In genomic region chr7:66076411-66076810, GRCm38 (mm10) we compare ENCODE assay signal across 21 mouse cellular contexts. TPM values are rescaled to one million over a fixed set of nuclear protein-coding genes. Genes with fewer than 3 reads are reported as not detected.
DNase-seq lines count a peak whose midpoint lies in the region; ATAC-seq and TF ChIP-seq lines count a peak whose summit lies in the region.
"Had no signal": no experiment of that assay in that cellular context is flagged by ENCODE, and none has a peak within 500 bp of the region (broad histone marks: within the 10 kb centered on the region; RNA-seq: fewer than 3 reads in every experiment).

No protein-coding gene starts in this region.

- H3K9ac ChIP-seq in hindbrain, embryonic 14.5 days: no peak overlapping the region
- no peak overlapping the region for H3K9ac ChIP-seq in hindbrain, embryonic 13.5 days
- no peak overlapping the region for H3K9ac ChIP-seq in lung, embryonic 14.5 days
- H3K9ac ChIP-seq: heart, embryonic 12.5 days; hindbrain, embryonic 12.5 days; stomach, embryonic 15.5 days had no signal

- H3K4me1 ChIP-seq in hindbrain, embryonic 14.5 days (replicated peaks; ENCODE audit: control insufficient read depth, insufficient read depth, low read length): peaks cover 18% of the 10 kb centered on the region
- H3K4me1 ChIP-seq in hindbrain, embryonic 13.5 days (replicated peaks): peaks cover 22% of the 10 kb centered on the region
- H3K4me1 ChIP-seq in lung, embryonic 14.5 days (ENCODE audit: insufficient read depth): peaks cover 8% of the 10 kb centered on the region; the same call in 1 of the 2 replicates
- H3K4me1 ChIP-seq in lung, adult 2 months (ENCODE audit: control insufficient read depth, insufficient read depth, low read length): peaks cover 4% of the 10 kb centered on the region; the same call in 1 of the 2 replicates

- no peak for TF ChIP-seq CTCF in lung, embryonic 14.5 days (IDR thresholded peaks at IDR 0.05; ENCODE audit: low read depth)
- no peak for TF ChIP-seq CTCF in lung, adult 2 months (IDR thresholded peaks at IDR 0.05; ENCODE audit: insufficient read depth, low read length)
- TF ChIP-seq CTCF in brain, embryonic 14.5 days (IDR thresholded peaks at IDR 0.05; ENCODE audit: borderline replicate concordance, extremely low read depth, insufficient read depth, insufficient read length): no peak

- intact Hi-C loops in heart, postnatal 36 days (cut with DNase I): loop anchor here (10.0 kb wide), 1 partner anchor 1682 kb away; the partner anchor contains the start of genes Mcee and Mphosph10

- ATAC-seq in hindbrain, embryonic 14.5 days (ENCODE audit: low FRiP score): no peak
- no peak for ATAC-seq in hindbrain, embryonic 13.5 days (ENCODE audit: low FRiP score)
- no peak for ATAC-seq in lung, embryonic 14.5 days (ENCODE audit: insufficient read depth)
- ATAC-seq: CD4-positive, CD25-positive, alpha-beta regulatory T cell, adult 4 months; Patski had no signal

- no peak overlapping the region for H3K4me3 ChIP-seq in hindbrain, embryonic 14.5 days (replicated peaks; ENCODE audit: low read length)
- H3K4me3 ChIP-seq in hindbrain, embryonic 13.5 days: no peak overlapping the region
- no peak overlapping the region for H3K4me3 ChIP-seq in lung, embryonic 14.5 days (ENCODE audit: low read depth, low read length)
- H3K4me3 ChIP-seq in lung, adult 2 months (replicated peaks; ENCODE audit: extremely low read depth, low read depth, low read length): no peak overlapping the region
- H3K4me3 ChIP-seq: embryonic facial prominence, embryonic 10.5 days; heart, embryonic 12.5 days; hindbrain, embryonic 12.5 days; stomach, embryonic 15.5 days had no signal

- H3K36me3 ChIP-seq in hindbrain, embryonic 14.5 days (replicated peaks; ENCODE audit: control insufficient read depth, insufficient read depth): peaks cover 60% of the 10 kb centered on the region
- H3K36me3 ChIP-seq in hindbrain, embryonic 13.5 days: peaks cover 56% of the 10 kb centered on the region
- H3K36me3 ChIP-seq in lung, embryonic 14.5 days (ENCODE audit: insufficient read depth): peaks cover 62% of the 10 kb centered on the region

- 70% methylated on average over 2 of the region's 2 CpGs for WGBS in hindbrain, embryonic 14.5 days
- WGBS in hindbrain, embryonic 13.5 days: 74% methylated on average over 2 of the region's 2 CpGs
- 79% methylated on average over 2 of the region's 2 CpGs for WGBS in lung, embryonic 14.5 days
- WGBS in lung, adult 2 months: 45% methylated on average over 2 of the region's 2 CpGs

- no peak overlapping the region for H3K4me2 ChIP-seq in hindbrain, embryonic 14.5 days (replicated peaks)
- H3K4me2 ChIP-seq in hindbrain, embryonic 13.5 days: no peak overlapping the region
- no peak overlapping the region for H3K4me2 ChIP-seq in lung, embryonic 14.5 days
- H3K4me2 ChIP-seq: heart, embryonic 12.5 days; hindbrain, embryonic 12.5 days; stomach, embryonic 15.5 days had no signal

- DNase-seq in hindbrain, embryonic 14.5 days (ENCODE audit: low spot score): peak; percentile 36
- DNase-seq in lung, embryonic 14.5 days: peak; percentile 76
- DNase-seq in lung, adult 2 months: no peak
- DNase-seq in brain, embryonic 14.5 days (ENCODE audit: low read depth): peak; percentile 73
- peak; percentile 37 for DNase-seq in layer of hippocampus, adult 9-10 months (ENCODE audit: low spot score)
- no peak for DNase-seq in adrenal gland, adult 18-20 months (ENCODE audit: low spot score in 2 of 2)
- DNase-seq in heart, postnatal 36 days: no peak
- DNase-seq: adrenal gland, adult 2 months; gastrocnemius, postnatal 14 days; kidney, postnatal 14 days; thymus, postnatal 36 days had no signal

- H3K27ac ChIP-seq in hindbrain, embryonic 14.5 days: no peak overlapping the region
- H3K27ac ChIP-seq in hindbrain, embryonic 13.5 days: no peak overlapping the region
- no peak overlapping the region for H3K27ac ChIP-seq in lung, embryonic 14.5 days (ENCODE audit: low read depth)
- H3K27ac ChIP-seq: embryonic facial prominence, embryonic 10.5 days; hindbrain, embryonic 12.5 days; macrophage; stomach, embryonic 15.5 days had no signal

- no peak for TF ChIP-seq POLR2A in lung, adult 2 months (IDR thresholded peaks at IDR 0.05; ENCODE audit: borderline replicate concordance, extremely low read depth, low read depth, low read length)
- no peak for TF ChIP-seq POLR2A in brain, embryonic 14.5 days (IDR thresholded peaks at IDR 0.05; ENCODE audit: borderline replicate concordance, extremely low read depth, insufficient read depth, insufficient read length, poor library complexity, severe bottlenecking)

- H3K9me3 ChIP-seq in hindbrain, embryonic 14.5 days (ENCODE audit: control insufficient read depth, low read length): no peaks in the 10 kb centered on the region
- H3K9me3 ChIP-seq in hindbrain, embryonic 13.5 days: no peaks in the 10 kb centered on the region
- no peaks in the 10 kb centered on the region for H3K9me3 ChIP-seq in lung, embryonic 14.5 days (ENCODE audit: low read depth, low read length)
- H3K9me3 ChIP-seq: embryonic facial prominence, embryonic 10.5 days; heart, embryonic 12.5 days; hindbrain, embryonic 12.5 days; stomach, embryonic 15.5 days had no signal

- H3K27me3 ChIP-seq in hindbrain, embryonic 14.5 days (ENCODE audit: control insufficient read depth, insufficient read depth, low read length): no peaks in the 10 kb centered on the region
- no peaks in the 10 kb centered on the region for H3K27me3 ChIP-seq in hindbrain, embryonic 13.5 days
- no peaks in the 10 kb centered on the region for H3K27me3 ChIP-seq in lung, embryonic 14.5 days (ENCODE audit: insufficient read depth, low read length)
- H3K27me3 ChIP-seq: heart, embryonic 12.5 days; hindbrain, embryonic 12.5 days; Patski; stomach, embryonic 15.5 days had no signal

RNA-seq across cellular contexts. Expression of gene Selenos, which starts 3.0 kb away (rescaled TPM):
- 80.3 and 88.0 TPM in 2 replicates for polyA plus RNA-seq in hindbrain, embryonic 14.5 days (2014; fragmentation: Nextera tagmentation; extraction: Ambion mirVana)
- polyA plus RNA-seq in hindbrain, embryonic 13.5 days (2015; fragmentation: Nextera tagmentation; extraction: Ambion mirVana): 84.5 and 87.0 TPM in 2 replicates
- 95.3 and 102 TPM in 2 replicates for polyA plus RNA-seq in lung, embryonic 14.5 days (2014; fragmentation: Nextera tagmentation; extraction: Ambion mirVana)
- polyA plus RNA-seq in lung, adult 2 months (2012; rRNA removed): 109 and 165 TPM in 2 replicates
- polyA plus RNA-seq in brain, embryonic 14.5 days (2012; rRNA removed): 58.5 and 63.8 TPM in 2 replicates
- 100 to 1,000 TPM in 1 of 2 experiments, 10 to 100 TPM in 1; 79.4 to 118 TPM for total RNA-seq in adrenal gland, adult 18-20 months (2021)
- total RNA-seq in heart, postnatal 36 days (2021): 10 to 100 TPM; 35.3 to 37.2 TPM

RNA-seq across cellular contexts. Expression of gene Snrpa1, which starts 17.6 kb away (rescaled TPM):
- polyA plus RNA-seq in hindbrain, embryonic 14.5 days (2014; fragmentation: Nextera tagmentation; extraction: Ambion mirVana): 119 and 124 TPM in 2 replicates
- 145 and 149 TPM in 2 replicates for polyA plus RNA-seq in hindbrain, embryonic 13.5 days (2015; fragmentation: Nextera tagmentation; extraction: Ambion mirVana)
- polyA plus RNA-seq in lung, embryonic 14.5 days (2014; fragmentation: Nextera tagmentation; extraction: Ambion mirVana): 196 and 200 TPM in 2 replicates
- polyA plus RNA-seq in lung, adult 2 months (2012; rRNA removed): 7.3 and 10.0 TPM in 2 replicates
- polyA plus RNA-seq in brain, embryonic 14.5 days (2012; rRNA removed): 60.4 and 72.7 TPM in 2 replicates
- total RNA-seq in adrenal gland, adult 18-20 months (2021): 10 to 100 TPM; 33.8 to 37.2 TPM
- total RNA-seq in heart, postnatal 36 days (2021): 10 to 100 TPM; 20.1 to 24.0 TPM

RNA-seq across cellular contexts. Expression of gene Chsy1, which starts 32.9 kb away (rescaled TPM):
- 15.7 and 17.2 TPM in 2 replicates for polyA plus RNA-seq in hindbrain, embryonic 14.5 days (2014; fragmentation: Nextera tagmentation; extraction: Ambion mirVana)
- polyA plus RNA-seq in hindbrain, embryonic 13.5 days (2015; fragmentation: Nextera tagmentation; extraction: Ambion mirVana): 12.5 and 13.1 TPM in 2 replicates
- polyA plus RNA-seq in lung, embryonic 14.5 days (2014; fragmentation: Nextera tagmentation; extraction: Ambion mirVana): 29.0 and 29.9 TPM in 2 replicates
- polyA plus RNA-seq in lung, adult 2 months (2012; rRNA removed): 14.6 and 18.1 TPM in 2 replicates
- polyA plus RNA-seq in brain, embryonic 14.5 days (2012; rRNA removed): 16.0 and 21.5 TPM in 2 replicates
- total RNA-seq in adrenal gland, adult 18-20 months (2021): 10 to 100 TPM; 15.1 to 17.4 TPM
- 10 to 100 TPM; 12.2 to 16.0 TPM for total RNA-seq in heart, postnatal 36 days (2021)

RNA-seq across cellular contexts. Expression of gene Gm45213, which starts 33.0 kb away (rescaled TPM):
- not detected in 2 replicates for polyA plus RNA-seq in hindbrain, embryonic 14.5 days (2014; fragmentation: Nextera tagmentation; extraction: Ambion mirVana)
- not detected in 2 replicates for polyA plus RNA-seq in hindbrain, embryonic 13.5 days (2015; fragmentation: Nextera tagmentation; extraction: Ambion mirVana)
- not detected in 2 replicates for polyA plus RNA-seq in lung, embryonic 14.5 days (2014; fragmentation: Nextera tagmentation; extraction: Ambion mirVana)
- not detected in 2 replicates for polyA plus RNA-seq in lung, adult 2 months (2012; rRNA removed)
- not detected in 2 replicates for polyA plus RNA-seq in brain, embryonic 14.5 days (2012; rRNA removed)
- not detected for total RNA-seq in adrenal gland, adult 18-20 months (2021)
- not detected for total RNA-seq in heart, postnatal 36 days (2021)
- total RNA-seq: adrenal gland, adult 2 months; gastrocnemius, postnatal 14 days; left cerebral cortex, postnatal 10 days had no signal
- polyA plus RNA-seq: adrenal gland, adult 2 months; CD4-positive, CD25-positive, alpha-beta regulatory T cell, adult 4 months; embryonic facial prominence, embryonic 10.5 days; heart, embryonic 12.5 days; hindbrain, embryonic 12.5 days; liver, embryonic 16.5 days; macrophage; Patski; stomach, embryonic 15.5 days had no signal

Comparison
In these comparisons a context has a peak if more than half of its experiments do, and no peak if none do; other contexts are left out.
1. DNase-seq: peak in hindbrain, embryonic 14.5 days (single experiment), lung, embryonic 14.5 days (single experiment), brain, embryonic 14.5 days (single experiment) and layer of hippocampus, adult 9-10 months (single experiment); none in lung, adult 2 months (single experiment), adrenal gland, adult 18-20 months (0 of 2) and heart, postnatal 36 days (0 of 2).